Mouse (Mus musculus) CD4-positive, CD25-positive, alpha-beta regulatory T cell, adult 2 months (primary cell): ENCODE measurements around the gene Slc39a1.

ENCODE experiments used
- DNase-seq: peaks from one replicate; pipeline ENCODE4 v3.0.0-alpha.2; 2012; ENCODE audit warnings: low read depth, low spot score

Slc39a1 gene

DNA sequence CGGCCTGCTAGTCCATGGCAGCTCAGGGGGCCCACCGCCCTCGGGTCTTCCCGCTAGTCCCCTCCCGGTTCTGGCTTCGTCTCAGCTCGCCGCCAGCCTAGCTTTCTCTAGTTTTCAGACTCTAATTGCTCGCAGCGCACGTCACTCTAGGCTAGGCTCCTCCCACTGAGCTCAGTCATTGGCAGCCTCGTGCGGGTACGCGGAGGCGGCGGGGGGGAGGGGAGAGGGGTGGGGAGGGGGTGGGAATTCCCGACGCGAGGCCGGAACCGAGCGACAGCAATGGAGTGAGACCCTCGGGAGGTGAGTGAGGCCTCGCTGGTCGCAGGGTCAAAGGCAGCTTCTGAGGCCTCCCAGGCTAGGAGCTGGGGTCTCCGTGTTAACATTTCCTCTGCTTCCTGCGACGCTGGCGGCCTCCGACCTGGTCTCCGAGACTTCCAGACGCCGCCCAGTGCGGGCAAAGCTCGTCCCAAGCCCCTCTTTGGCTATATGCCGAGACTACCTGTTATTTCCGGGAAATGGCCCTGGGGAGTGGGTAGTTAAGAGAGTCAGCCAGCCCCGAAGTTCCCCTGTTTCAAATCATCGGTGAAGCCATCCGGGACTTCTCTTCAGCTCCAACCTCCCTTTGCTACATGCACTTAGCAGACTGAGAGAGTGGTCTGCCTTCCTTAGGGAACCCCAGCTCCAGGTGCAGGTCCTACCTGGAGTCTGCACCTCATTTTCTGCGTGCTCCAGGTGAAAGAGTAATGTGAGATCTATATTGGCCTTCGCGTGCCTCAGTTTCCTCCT is at the start of gene Slc39a1:
TSS of gene Slc39a1 (plus strand) at position 213 of the 786 bp plus-strand sequence.
- DNase-seq, result peak; percentile 95

GRCm38 (mm10) chr3:90202884-90203283 is 45.1 kb upstream of the Slc39a1 start:
- DNase-seq, result no peak

GRCm38 (mm10) chr3:90203619-90204018 is 44.4 kb upstream of the Slc39a1 start:
- DNase-seq, result no peak

DNA sequence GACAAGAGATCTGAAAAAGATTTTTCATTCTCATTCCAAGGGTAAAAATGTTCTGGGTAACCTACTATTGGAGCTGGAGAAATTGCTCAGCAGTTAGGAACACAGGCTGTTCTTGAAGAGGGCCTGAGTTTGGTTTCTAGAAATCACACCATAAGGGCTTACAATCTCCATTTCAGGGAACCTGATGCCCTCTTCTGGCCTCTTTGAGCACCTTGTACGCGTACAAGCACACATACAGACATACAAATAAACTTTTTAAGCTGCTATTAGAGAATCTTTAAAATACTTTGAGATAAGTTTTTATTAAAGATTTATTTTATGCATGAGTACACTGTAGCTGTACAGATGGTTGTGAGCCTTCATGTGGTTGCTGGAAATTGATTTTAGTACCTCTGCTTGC is 43.4 kb upstream of the Slc39a1 start:
- DNase-seq, result no peak

- DNase-seq, result no peak
Measured at GRCm38 (mm10) chr3:90208662-90209061, 39.3 kb upstream of the Slc39a1 start.

DNA sequence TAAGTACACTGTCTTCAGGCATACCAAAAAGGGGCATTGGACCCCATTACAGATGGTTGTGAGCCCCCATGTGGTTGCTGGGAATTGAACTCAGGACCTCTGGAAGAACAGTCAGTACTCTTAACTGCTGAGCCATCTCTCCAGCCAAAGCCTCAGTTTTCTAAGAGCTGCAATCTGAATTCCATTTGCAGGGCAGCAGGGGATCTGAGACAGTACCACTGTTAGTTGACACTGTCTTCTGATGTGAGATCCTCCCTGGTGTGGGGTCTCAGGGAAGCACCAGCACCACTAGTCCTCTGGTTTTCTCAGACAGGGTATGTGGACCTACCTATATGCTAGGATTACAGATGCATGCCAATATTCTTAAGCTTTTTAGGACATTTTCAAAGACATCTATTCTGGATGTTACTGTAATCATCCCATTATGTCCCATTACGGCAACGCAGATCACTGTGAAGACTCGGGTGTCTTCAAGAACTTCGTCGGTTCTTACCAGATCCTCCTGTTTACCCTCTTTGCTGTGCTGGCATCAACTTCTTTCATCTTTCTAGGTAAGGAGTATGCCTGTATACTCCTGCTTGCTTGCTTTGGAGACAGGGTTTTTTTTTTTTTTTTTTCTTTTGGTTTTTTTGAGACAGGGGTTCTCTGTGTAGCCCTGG is 37.9 kb upstream of the Slc39a1 start:
- no peak for DNase-seq

- peak; percentile 41 for DNase-seq
Measured at GRCm38 (mm10) chr3:90211475-90212398, 36.2 kb upstream of the Slc39a1 start.

DNA sequence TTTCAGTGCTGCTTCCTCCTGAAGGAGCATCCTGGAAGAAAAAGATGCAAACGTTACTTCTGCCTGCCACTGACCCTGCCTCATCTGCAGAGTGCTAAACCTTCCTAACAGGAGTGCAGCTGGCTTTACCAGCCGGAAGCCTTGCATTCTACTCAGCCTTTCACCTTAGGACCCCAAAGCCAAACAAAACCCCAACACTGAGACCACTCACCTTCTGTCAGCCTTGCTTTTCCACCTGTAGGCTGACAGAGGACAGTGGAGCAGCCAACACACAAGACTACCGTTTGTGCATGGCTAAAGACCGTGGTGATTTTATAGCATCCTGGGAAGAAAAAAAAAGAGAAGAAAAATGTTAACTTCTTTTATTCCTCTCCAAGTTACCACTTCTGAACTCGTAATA is 35.2 kb upstream of the Slc39a1 start:
- peak; percentile 18 for DNase-seq

DNA sequence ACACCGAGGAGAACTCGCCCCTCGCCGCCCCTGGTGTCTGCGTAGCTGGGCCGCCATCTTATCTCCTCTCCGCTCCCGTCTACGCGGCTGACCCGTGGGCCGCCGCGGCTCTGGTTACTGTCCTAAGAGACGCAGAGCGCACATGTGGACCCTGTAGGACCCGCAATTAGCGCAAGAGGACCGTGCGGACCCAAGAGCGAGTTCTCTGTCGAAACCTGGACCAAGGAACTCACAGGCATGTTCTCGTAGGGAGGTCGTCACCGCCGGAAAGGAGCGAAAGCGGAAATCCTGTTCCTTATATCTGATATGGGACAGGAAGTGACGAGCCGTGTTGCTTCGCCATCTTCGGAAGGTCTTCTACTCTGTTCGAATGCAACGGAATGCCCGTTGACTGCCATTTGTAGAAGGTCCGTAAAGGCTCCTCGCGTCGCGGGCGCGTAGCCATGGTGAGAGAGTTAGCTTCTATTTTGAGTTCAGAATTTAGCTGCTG is 34.5 kb upstream of the Slc39a1 start, which contains the start of the genes Rps27 and Rab13:
TSS of gene Rps27 (minus strand) at position 275 of the 490 bp plus-strand sequence.
TSS of gene Rab13 (plus strand) at position 319 of the 490 bp plus-strand sequence.
- DNase-seq, result peak; percentile 96

GRCm38 (mm10) chr3:90213956-90214684 is 33.9 kb upstream of the Slc39a1 start:
- peak; percentile 20 for DNase-seq

- DNase-seq, result peak; percentile 56
Measured at GRCm38 (mm10) chr3:90215825-90216380, 32.1 kb upstream of the Slc39a1 start.

- peak; percentile 84 for DNase-seq
Measured at GRCm38 (mm10) chr3:90220088-90220487, 27.9 kb upstream of the Slc39a1 start.

- DNase-seq, result no peak
Measured at GRCm38 (mm10) chr3:90220531-90220951, 27.4 kb upstream of the Slc39a1 start.

GRCm38 (mm10) chr3:90221123-90221522 is 26.8 kb upstream of the Slc39a1 start:
- no peak for DNase-seq

GRCm38 (mm10) chr3:90222455-90222854 is 25.5 kb upstream of the Slc39a1 start:
- DNase-seq, result no peak

- DNase-seq, result no peak
Measured at GRCm38 (mm10) chr3:90222941-90223340, 25.0 kb upstream of the Slc39a1 start.

DNA sequence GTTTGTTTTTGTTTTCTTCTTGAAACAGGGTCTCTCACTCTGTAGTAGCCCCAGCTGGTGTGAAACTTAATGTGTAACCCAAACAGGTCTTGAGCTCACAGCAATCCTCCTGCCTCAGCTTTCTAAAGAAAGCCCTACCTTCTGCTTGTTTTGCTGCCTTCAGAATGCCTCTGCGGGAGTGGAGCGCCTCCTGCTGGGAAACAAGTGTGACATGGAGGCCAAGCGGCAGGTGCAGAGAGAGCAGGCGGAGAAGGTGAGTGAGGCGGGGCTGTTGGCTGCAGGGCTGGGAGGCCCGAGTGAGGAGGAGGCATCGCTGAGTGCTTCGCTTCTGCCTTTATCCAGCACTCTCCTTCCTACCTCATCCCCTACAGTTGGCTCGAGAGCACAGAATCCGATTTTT is 23.6 kb upstream of the Slc39a1 start:
- DNase-seq, result peak; percentile 31

DNA sequence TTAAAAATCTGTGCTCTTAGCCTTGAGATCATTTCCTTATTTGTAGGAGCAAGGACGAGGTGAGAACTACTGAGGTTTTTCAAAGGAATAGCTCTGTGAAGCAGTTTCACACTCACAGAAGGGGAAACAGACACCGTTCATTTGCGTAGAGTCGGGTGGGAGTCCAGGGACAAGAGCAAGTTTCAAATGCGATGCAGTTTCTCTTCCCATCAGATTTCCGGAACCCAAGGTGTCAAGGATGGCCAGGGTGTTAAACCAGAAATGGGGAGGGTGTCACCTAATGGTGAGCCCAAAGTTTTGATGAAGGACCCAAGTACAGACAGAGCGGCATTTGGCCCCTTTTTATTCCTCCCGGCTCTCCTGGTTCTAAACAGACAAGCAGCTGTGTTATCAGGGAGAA is 16.9 kb upstream of the Slc39a1 start:
- no peak for DNase-seq

- peak; percentile 95 for DNase-seq
Measured at GRCm38 (mm10) chr3:90231507-90232333, 16.3 kb upstream of the Slc39a1 start, which contains the start of gene Jtb. Gene Jtb (plus strand): TSS chr3:90231597.

DNA sequence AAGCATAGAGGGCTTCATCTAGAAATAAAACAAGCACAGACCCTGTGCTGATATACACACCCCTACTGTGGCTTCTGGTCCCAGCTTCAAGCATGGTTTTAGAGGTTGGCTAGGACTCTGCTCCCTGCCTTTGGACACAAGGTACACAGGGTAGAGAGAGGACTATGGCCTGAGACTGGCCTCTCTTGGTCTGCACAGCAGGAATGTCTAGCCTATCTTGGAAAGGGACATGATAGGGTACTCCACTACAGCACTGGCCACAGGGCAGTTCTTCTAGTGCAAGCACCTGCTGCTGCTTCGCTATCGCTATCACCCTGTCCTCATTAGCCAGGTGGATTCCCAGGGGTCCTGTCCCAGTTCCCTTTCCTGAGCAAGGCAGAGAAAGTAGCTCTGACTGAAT is 6.7 kb upstream of the Slc39a1 start:
- no peak for DNase-seq
